Mouse (Mus musculus): ENCODE measurements around the gene G0s2. TPM values are rescaled to one million over a fixed set of nuclear protein-coding genes. Genes with fewer than 3 reads are reported as not detected.

G0s2 gene
- 6.2 and 6.9 TPM in 2 replicates for polyA plus RNA-seq (2014; fragmentation: Nextera tagmentation; extraction: Ambion mirVana)

DNA sequence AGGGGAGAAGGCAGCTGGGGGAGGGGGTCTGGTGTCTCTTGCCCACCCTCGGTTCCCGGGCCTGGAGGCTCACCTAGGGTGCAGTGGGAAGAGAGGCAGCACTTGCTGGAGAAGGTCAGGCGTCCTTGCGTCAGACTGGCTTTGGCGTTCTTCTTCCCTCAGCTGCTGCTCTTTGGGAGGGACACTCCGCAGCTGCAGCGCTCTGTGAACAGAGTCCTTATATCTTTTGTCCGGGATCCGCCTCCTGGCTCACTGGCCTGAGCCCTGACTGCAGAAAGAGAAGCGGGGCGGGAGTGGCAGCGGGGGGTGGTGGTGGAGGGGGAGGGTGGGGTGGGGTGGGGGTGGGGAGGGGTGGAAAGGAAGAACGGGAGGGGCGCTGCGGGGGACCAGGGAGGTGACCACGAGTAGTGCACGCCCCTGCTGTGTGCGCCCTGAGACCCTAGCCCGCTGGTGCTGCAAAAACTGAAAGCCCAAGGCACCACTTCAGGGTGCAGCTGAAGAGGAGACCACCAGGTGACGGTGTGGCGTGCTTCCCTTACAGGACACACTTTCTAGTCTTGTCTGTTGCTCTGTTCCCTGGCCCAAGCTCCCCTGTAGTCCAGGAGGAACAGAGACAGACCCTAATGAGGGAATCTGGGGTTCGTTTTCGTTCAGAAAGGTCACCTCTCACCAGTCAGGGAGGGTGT is at the start of gene G0s2:
Gene G0s2, minus strand, starts transcription at position 302 of the 686 bp plus-strand sequence.
- Histone ChIP-seq H3K4me2 (ENCODE audit: low read depth, severe bottlenecking) (peak within 1 kb of the TSS; percentile 58), H3K4me3 (ENCODE audit: low read depth, low read length) (peak within 1 kb of the TSS; percentile 33), H3K4me1 (ENCODE audit: control insufficient read depth, insufficient read depth, low read length) (peaks cover 6% of the 10 kb centered on the region; the same call in 1 of the 2 replicates), H3K9ac (ENCODE audit: low read length) (peak within 1 kb of the TSS; percentile 64), H3K27me3 (ENCODE audit: control insufficient read depth, insufficient read depth, low read length) (no peaks in the 10 kb centered on the region), H3K27ac (replicated peaks; ENCODE audit: low read depth, low read length) (no peak within 1 kb of the TSS; the same call in 1 of the 2 replicates), H3K36me3 (ENCODE audit: control insufficient read depth, insufficient read depth, low read length) (no peaks in the 10 kb centered on the region), H3K9me3 (ENCODE audit: control insufficient read depth, low read length) (no peaks in the 10 kb centered on the region)
- WGBS: 1% methylated on average over 22 of the region's 23 CpGs
- DNase-seq (ENCODE audit: low spot score) (peak; percentile 65), ATAC-seq (ENCODE audit: insufficient number of reproducible peaks, low FRiP score, low TSS enrichment, low read depth) (peak; percentile 68)

DNA sequence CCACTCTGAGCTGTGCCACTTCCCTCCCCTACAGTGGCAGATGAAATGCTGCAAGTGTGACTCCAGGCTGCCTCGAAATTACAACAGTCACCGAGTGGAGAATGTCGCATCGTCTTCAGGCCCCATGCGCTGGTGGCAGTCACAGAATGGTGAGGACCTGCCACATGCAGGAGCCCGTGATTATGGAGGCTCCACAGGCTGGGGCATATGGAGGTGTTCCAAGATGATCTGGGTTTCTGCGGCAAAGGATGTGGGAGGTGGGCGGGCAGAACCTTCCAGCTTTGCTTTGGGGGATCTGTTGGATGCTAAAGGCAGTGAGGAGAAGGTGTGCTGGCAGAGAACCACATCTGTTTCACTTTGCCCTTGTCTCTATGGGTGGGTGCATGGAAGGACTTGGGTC is 47.4 kb upstream of the G0s2 start:
- Histone ChIP-seq H3K4me1 (ENCODE audit: control insufficient read depth, insufficient read depth, low read length) (no peaks in the 10 kb centered on the region), H3K4me3 (ENCODE audit: low read depth, low read length) (no peak overlapping the region), H3K27ac (replicated peaks; ENCODE audit: low read depth, low read length) (no peak overlapping the region), H3K4me2 (ENCODE audit: low read depth, severe bottlenecking) (no peak overlapping the region), H3K9ac (ENCODE audit: low read length) (no peak overlapping the region), H3K27me3 (ENCODE audit: control insufficient read depth, insufficient read depth, low read length) (no peaks in the 10 kb centered on the region), H3K9me3 (ENCODE audit: control insufficient read depth, low read length) (no peaks in the 10 kb centered on the region), H3K36me3 (ENCODE audit: control insufficient read depth, insufficient read depth, low read length) (no peaks in the 10 kb centered on the region)
- ATAC-seq (ENCODE audit: insufficient number of reproducible peaks, low FRiP score, low TSS enrichment, low read depth) (no peak), DNase-seq (ENCODE audit: low spot score) (no peak)
- WGBS: 83% methylated on average over 8 of the region's 8 CpGs

DNA sequence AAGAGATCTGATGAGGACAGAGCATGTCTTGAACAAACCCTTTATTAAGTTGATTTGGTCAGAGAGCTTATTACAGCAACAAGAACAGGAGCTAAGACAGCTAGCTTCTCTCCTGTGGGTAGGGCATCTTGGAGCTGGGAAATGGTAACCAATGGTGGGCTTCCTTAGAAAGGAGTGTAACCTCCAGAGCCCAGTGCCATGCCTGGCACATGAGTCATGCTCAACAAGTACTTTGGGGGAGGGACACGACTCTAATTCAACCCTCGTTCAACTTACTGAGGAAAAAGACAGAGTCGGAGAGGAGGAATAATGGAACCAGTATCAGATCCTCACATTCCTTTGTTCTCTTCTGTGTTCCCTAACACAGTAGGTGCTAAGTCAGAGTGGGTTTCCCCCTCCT is 46.7 kb upstream of the G0s2 start:
- H3K9ac ChIP-seq (ENCODE audit: low read length): no peak overlapping the region
- DNase-seq (ENCODE audit: low spot score) (no peak), ATAC-seq (ENCODE audit: insufficient number of reproducible peaks, low FRiP score, low TSS enrichment, low read depth) (no peak)
- H3K9me3 ChIP-seq (ENCODE audit: control insufficient read depth, low read length): no peaks in the 10 kb centered on the region
- H3K4me3 ChIP-seq (ENCODE audit: low read depth, low read length): no peak overlapping the region
- no peak overlapping the region for H3K27ac ChIP-seq (replicated peaks; ENCODE audit: low read depth, low read length)
- H3K27me3 ChIP-seq (ENCODE audit: control insufficient read depth, insufficient read depth, low read length): no peaks in the 10 kb centered on the region
- 88% methylated on average over 3 of the region's 3 CpGs for WGBS
- no peak overlapping the region for H3K4me2 ChIP-seq (ENCODE audit: low read depth, severe bottlenecking)
- no peaks in the 10 kb centered on the region for H3K36me3 ChIP-seq (ENCODE audit: control insufficient read depth, insufficient read depth, low read length)
- H3K4me1 ChIP-seq (ENCODE audit: control insufficient read depth, insufficient read depth, low read length): no peaks in the 10 kb centered on the region

DNA sequence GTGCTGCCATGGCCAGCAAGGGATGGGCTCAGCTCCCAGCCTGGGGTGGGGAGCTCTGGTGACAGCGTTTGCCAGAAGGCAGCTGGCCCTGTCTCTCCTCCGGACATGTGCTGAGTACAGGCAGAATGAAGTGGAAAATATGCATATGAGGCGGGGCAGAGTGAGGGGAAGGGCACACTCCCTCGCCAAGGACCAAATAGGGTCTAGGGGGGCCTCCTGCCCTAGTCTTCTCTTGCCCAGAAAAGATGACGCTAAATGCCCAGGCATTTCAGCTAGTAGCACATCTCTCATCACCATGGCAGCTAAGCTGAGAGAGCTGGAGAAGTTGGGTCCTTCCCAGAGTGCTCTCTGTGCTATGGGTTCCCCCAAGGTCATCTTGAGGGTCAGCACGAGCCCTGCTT is 44.1 kb upstream of the G0s2 start:
- no peaks in the 10 kb centered on the region for H3K9me3 ChIP-seq (ENCODE audit: control insufficient read depth, low read length)
- no peaks in the 10 kb centered on the region for H3K36me3 ChIP-seq (ENCODE audit: control insufficient read depth, insufficient read depth, low read length)
- no peaks in the 10 kb centered on the region for H3K27me3 ChIP-seq (ENCODE audit: control insufficient read depth, insufficient read depth, low read length)
- H3K27ac ChIP-seq (replicated peaks; ENCODE audit: low read depth, low read length): no peak overlapping the region
- no peak overlapping the region for H3K9ac ChIP-seq (ENCODE audit: low read length)
- no peak for ATAC-seq (ENCODE audit: insufficient number of reproducible peaks, low FRiP score, low TSS enrichment, low read depth)
- H3K4me3 ChIP-seq (ENCODE audit: low read depth, low read length): no peak overlapping the region
- DNase-seq (ENCODE audit: low spot score): no peak
- no peaks in the 10 kb centered on the region for H3K4me1 ChIP-seq (ENCODE audit: control insufficient read depth, insufficient read depth, low read length)
- 65% methylated on average over 6 of the region's 6 CpGs for WGBS
- H3K4me2 ChIP-seq (ENCODE audit: low read depth, severe bottlenecking): no peak overlapping the region

DNA sequence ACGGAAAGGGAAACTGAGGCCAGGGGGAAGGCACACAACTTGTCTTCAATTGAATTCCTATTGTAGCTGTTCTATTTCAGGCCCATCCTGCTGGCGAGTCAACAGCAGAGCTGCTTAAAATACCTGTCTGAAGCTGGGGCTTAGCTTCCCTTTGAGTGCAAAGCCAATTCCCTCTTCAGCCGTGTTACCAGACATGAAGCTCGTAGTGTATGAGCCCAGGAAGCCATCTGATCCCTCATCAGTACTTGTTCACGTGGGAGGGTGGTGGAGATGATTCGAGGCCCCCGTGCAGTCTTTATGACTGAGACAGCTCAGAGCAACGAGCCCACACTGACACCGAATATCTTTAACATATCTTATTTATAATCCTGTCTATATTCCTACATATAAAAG is 43.3 kb upstream of the G0s2 start:
- Histone ChIP-seq H3K9me3 (ENCODE audit: control insufficient read depth, low read length) (no peaks in the 10 kb centered on the region), H3K4me2 (ENCODE audit: low read depth, severe bottlenecking) (no peak overlapping the region), H3K27me3 (ENCODE audit: control insufficient read depth, insufficient read depth, low read length) (no peaks in the 10 kb centered on the region), H3K36me3 (ENCODE audit: control insufficient read depth, insufficient read depth, low read length) (no peaks in the 10 kb centered on the region), H3K9ac (ENCODE audit: low read length) (no peak overlapping the region), H3K27ac (replicated peaks; ENCODE audit: low read depth, low read length) (no peak overlapping the region), H3K4me1 (ENCODE audit: control insufficient read depth, insufficient read depth, low read length) (no peaks in the 10 kb centered on the region), H3K4me3 (ENCODE audit: low read depth, low read length) (no peak overlapping the region)
- no peak for ATAC-seq (ENCODE audit: insufficient number of reproducible peaks, low FRiP score, low TSS enrichment, low read depth)
- 83% methylated on average over 9 of the region's 9 CpGs for WGBS
- no peak for DNase-seq (ENCODE audit: low spot score)

DNA sequence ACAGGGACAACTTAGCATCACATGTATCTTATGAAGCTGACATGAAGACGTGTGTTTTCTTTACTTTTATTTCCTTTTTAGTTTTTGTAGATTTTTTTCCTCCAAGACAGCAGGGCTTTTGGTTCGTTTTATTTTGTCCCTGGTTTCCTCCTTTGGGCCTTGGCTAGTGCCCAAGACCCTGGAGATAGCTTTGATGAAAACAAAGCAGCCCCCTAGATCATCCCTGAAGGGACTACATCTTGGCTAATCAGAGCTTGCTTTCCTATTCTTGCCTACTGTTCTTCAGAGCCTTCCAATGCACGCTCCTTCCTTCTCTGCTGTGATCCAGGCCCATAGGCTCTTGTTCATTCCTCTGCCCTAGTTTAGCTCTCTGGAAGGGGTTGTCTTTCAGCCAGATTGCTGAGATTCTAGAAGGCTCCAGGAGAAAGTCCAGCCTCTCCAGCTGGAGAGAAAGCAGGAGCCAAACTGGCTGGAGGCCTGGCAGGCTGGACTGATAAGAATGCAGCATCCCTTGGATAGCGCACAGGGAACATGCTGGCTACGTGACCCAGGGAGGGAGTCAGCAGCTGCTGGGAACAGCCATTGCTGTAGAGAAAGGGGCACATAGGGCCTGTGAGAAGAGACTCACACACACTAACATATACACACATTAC is 42.8 kb upstream of the G0s2 start:
- ATAC-seq (ENCODE audit: insufficient number of reproducible peaks, low FRiP score, low TSS enrichment, low read depth): no peak
- Histone ChIP-seq H3K27ac (replicated peaks; ENCODE audit: low read depth, low read length) (no peak overlapping the region), H3K27me3 (ENCODE audit: control insufficient read depth, insufficient read depth, low read length) (no peaks in the 10 kb centered on the region), H3K9ac (ENCODE audit: low read length) (no peak overlapping the region), H3K9me3 (ENCODE audit: control insufficient read depth, low read length) (no peaks in the 10 kb centered on the region), H3K36me3 (ENCODE audit: control insufficient read depth, insufficient read depth, low read length) (no peaks in the 10 kb centered on the region), H3K4me1 (ENCODE audit: control insufficient read depth, insufficient read depth, low read length) (no peaks in the 10 kb centered on the region), H3K4me2 (ENCODE audit: low read depth, severe bottlenecking) (no peak overlapping the region), H3K4me3 (ENCODE audit: low read depth, low read length) (no peak overlapping the region)
- 76% methylated on average over 5 of the region's 5 CpGs for WGBS
- DNase-seq (ENCODE audit: low spot score): no peak

DNA sequence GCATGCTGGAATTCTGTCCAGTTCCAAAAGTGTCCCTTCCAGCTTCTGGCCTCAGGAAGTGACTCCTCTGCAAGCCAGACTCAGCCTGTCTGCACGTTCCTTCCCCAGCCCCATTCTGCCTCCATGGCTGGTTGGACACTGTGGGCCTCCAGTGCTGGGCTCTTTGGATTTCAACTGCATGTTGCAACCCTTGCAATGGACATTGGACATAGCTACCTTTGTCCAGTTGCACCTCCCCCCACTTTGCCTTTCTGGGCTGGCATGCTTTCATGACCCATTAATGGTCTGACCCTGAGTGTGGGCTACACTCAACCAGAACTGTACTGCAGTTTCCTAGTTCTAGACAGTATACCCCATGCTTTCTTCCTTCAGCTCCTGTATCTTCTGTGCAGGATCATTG is 38.6 kb upstream of the G0s2 start:
- Histone ChIP-seq H3K27ac (replicated peaks; ENCODE audit: low read depth, low read length) (no peak overlapping the region), H3K9me3 (ENCODE audit: control insufficient read depth, low read length) (no peaks in the 10 kb centered on the region), H3K4me3 (ENCODE audit: low read depth, low read length) (no peak overlapping the region), H3K4me2 (ENCODE audit: low read depth, severe bottlenecking) (no peak overlapping the region), H3K27me3 (ENCODE audit: control insufficient read depth, insufficient read depth, low read length) (no peaks in the 10 kb centered on the region), H3K36me3 (ENCODE audit: control insufficient read depth, insufficient read depth, low read length) (no peaks in the 10 kb centered on the region), H3K4me1 (ENCODE audit: control insufficient read depth, insufficient read depth, low read length) (no peaks in the 10 kb centered on the region), H3K9ac (ENCODE audit: low read length) (no peak overlapping the region)
- WGBS: 100% methylated on average over 1 of the region's 1 CpGs
- DNase-seq (ENCODE audit: low spot score) (no peak), ATAC-seq (ENCODE audit: insufficient number of reproducible peaks, low FRiP score, low TSS enrichment, low read depth) (no peak)

DNA sequence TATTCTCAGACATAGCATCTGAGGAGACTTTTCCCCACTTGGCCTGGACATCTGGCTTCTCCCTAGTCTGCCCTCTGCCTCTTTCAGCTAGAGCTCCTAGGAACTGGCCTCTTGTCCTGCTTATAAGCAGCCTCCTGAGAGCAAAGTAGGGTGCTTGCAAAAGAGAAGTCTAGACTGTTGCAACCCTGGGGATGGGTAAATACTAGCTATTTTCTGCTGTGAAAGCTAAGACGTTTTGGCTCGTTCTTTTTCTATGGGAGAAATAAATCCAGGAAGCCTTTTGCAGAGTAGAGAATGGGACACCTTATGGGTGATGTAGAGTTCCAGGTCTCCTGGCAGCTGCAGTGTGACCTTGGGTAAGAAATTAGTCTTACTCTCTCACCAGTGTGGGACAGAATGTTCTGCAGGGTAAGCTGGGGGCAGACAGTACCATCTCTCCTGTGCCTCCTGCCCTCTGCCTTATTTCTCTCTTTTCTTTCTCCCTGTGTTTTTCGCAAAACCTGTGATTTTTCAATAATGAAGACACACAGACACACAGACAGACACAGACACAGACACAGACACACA is 37.6 kb upstream of the G0s2 start:
- Histone ChIP-seq H3K4me2 (ENCODE audit: low read depth, severe bottlenecking) (no peak overlapping the region), H3K4me1 (ENCODE audit: control insufficient read depth, insufficient read depth, low read length) (no peaks in the 10 kb centered on the region), H3K4me3 (ENCODE audit: low read depth, low read length) (no peak overlapping the region), H3K9ac (ENCODE audit: low read length) (no peak overlapping the region), H3K36me3 (ENCODE audit: control insufficient read depth, insufficient read depth, low read length) (no peaks in the 10 kb centered on the region), H3K27ac (replicated peaks; ENCODE audit: low read depth, low read length) (no peak overlapping the region), H3K27me3 (ENCODE audit: control insufficient read depth, insufficient read depth, low read length) (no peaks in the 10 kb centered on the region), H3K9me3 (ENCODE audit: control insufficient read depth, low read length) (no peaks in the 10 kb centered on the region)
- no peak for ATAC-seq (ENCODE audit: insufficient number of reproducible peaks, low FRiP score, low TSS enrichment, low read depth)
- DNase-seq (ENCODE audit: low spot score): no peak
- 88% methylated on average over 3 of the region's 3 CpGs for WGBS

Data from limb, embryonic 11.5 days (tissue).